Mouse (Mus musculus): ENCODE measurements around the gene Adcy2. TPM values are rescaled to one million over a fixed set of nuclear protein-coding genes. Genes with fewer than 3 reads are reported as not detected.

Adcy2 gene
- polyA plus RNA-seq, 1 experiment from 2014 or later, result 7.5 TPM

DNA sequence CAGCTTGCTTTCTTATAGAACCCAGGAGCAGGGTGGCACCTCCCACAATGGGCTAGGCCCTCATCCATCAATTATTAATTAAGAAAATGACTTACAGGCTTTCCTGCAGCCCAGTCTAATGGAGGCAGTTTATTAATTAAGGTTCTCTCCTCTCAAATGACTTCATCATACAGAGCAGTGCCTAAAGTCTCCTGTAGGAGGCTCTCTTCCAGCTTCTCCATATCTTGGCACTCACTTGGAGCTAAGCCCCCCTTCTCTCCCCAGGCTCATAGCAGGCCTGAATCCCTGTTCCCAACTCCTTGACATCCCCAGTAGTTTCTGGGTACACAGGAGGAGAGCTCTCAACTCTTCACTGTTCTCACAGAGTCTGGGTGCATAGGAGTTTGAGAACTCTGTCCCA is 400.4 kb downstream of the Adcy2 start:
- no peak overlapping the region for H3K4me3 ChIP-seq
- no peaks in the 10 kb centered on the region for H3K27me3 ChIP-seq
- H3K27ac ChIP-seq, result no peak overlapping the region
- H3K4me1 ChIP-seq, result peaks cover 11% of the 10 kb centered on the region
- no peak for ATAC-seq (ENCODE audit: insufficient number of reproducible peaks, low FRiP score, low TSS enrichment, low read depth)
- H3K4me2 ChIP-seq, result no peak overlapping the region
- H3K9ac ChIP-seq, result no peak overlapping the region
- no peaks in the 10 kb centered on the region for H3K9me3 ChIP-seq
- H3K36me3 ChIP-seq, result no peaks in the 10 kb centered on the region

DNA sequence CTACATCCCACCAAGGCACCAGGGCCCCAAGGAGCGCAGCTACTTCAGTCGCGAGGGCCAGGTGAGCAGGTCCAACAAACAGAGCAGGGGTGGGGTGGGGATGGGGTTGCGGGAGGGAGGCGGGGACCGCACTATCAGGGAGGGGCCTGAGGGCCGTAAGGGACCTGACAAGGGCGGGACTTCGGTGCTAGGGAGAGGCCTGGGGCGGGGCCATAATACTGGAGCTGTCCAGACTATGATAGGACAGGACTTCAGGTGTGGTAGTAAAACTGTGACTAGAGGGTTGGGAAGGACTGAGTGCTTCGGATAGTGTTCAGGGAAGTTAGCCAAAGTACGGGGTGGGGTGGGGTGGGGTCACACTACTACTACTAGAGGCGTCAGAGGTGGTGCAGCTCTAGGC is 401.7 kb downstream of the Adcy2 start:
- WGBS, result 12% methylated on average over 13 of the region's 13 CpGs
- H3K9me3 ChIP-seq, result no peaks in the 10 kb centered on the region
- ATAC-seq (ENCODE audit: insufficient number of reproducible peaks, low FRiP score, low TSS enrichment, low read depth), result peak; percentile 37; the same call in 1 of the 2 replicates
- H3K4me2 ChIP-seq, result peak overlapping the region; percentile 31
- peaks cover 7% of the 10 kb centered on the region for H3K36me3 ChIP-seq
- H3K9ac ChIP-seq, result no peak overlapping the region
- 0 out of 2 replicates have a peak overlapping the region, but pooled peaks have one; percentile 4 for H3K4me3 ChIP-seq
- H3K4me1 ChIP-seq, result peaks cover 11% of the 10 kb centered on the region
- no peak overlapping the region for H3K27ac ChIP-seq
- H3K27me3 ChIP-seq, result no peaks in the 10 kb centered on the region

DNA sequence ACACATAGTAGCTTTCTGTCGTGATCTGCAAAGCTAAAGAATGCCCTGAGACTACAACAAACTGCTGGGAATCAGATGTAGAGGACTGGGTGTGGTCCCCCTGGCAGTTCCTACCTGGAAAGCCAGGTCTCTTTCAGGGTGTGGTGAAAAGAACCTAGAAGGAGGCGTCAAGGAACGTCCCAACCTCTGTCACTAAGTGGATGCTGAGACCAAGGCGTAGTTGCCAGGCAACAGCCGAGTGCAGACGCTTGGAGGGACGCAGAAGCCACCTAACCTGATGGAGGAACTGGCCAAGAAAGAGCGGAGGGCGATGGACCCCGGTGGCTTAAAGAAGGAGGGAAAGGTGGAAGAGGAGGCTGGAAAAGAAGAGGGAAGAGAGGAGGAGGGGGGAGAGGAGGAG is 402.1 kb downstream of the Adcy2 start, which contains the start of gene 1700001L19Rik:
Gene 1700001L19Rik (plus strand): TSS at position 223 of the 400 bp plus-strand sequence.
- Histone ChIP-seq H3K9me3 (no peaks in the 10 kb centered on the region), H3K27ac (no peak within 1 kb of the TSS), H3K9ac (no peak within 1 kb of the TSS), H3K27me3 (no peaks in the 10 kb centered on the region), H3K36me3 (peaks cover 12% of the 10 kb centered on the region), H3K4me1 (peaks cover 11% of the 10 kb centered on the region), H3K4me3 (0 out of 2 replicates have a peak within 1 kb of the TSS, but pooled peaks have one; percentile 4), H3K4me2 (peak within 1 kb of the TSS; percentile 31)
- 13% methylated on average over 9 of the region's 10 CpGs for WGBS
- ATAC-seq (ENCODE audit: insufficient number of reproducible peaks, low FRiP score, low TSS enrichment, low read depth), result no peak

DNA sequence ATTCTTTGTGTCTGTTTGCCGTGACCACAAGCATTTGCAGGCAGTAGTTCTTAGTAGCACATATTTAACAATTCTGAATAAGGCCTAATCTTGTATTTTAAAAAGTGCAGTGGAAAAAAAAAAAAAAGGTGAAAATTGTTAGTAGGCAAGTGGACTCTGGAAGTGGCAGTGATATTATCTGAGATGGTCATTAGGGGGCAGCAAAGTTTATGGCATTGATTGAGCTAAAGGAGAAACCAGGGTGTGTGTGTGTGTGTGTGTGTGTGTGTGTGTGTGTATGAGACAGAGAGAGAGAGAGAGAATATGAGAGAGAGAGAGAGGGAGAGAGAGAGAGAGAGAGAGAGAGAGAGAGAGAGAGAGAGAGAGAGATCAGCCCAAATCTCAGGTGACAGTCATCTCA is 405.5 kb downstream of the Adcy2 start:
- 88% methylated on average over 1 of the region's 1 CpGs for WGBS

GRCm38 (mm10) chr13:68588352-68588751 is 411.0 kb downstream of the Adcy2 start:
- H3K9me3 ChIP-seq, result no peaks in the 10 kb centered on the region
- H3K4me3 ChIP-seq, result no peak overlapping the region
- no peaks in the 10 kb centered on the region for H3K27me3 ChIP-seq
- H3K27ac ChIP-seq, result no peak overlapping the region
- H3K4me2 ChIP-seq, result no peak overlapping the region
- H3K36me3 ChIP-seq, result peaks cover 97% of the 10 kb centered on the region
- H3K9ac ChIP-seq, result no peak overlapping the region
- ATAC-seq (ENCODE audit: insufficient number of reproducible peaks, low FRiP score, low TSS enrichment, low read depth), result no peak
- H3K4me1 ChIP-seq, result peaks cover 7% of the 10 kb centered on the region; the same call in 1 of the 2 replicates

More for the DNA sequence above, 405.5 kb downstream of the Adcy2 start:
- Histone ChIP-seq H3K4me1 (peaks cover 6% of the 10 kb centered on the region), H3K9ac (no peak overlapping the region), H3K27ac (no peak overlapping the region), H3K36me3 (peaks cover 46% of the 10 kb centered on the region), H3K9me3 (no peaks in the 10 kb centered on the region), H3K4me3 (no peak overlapping the region), H3K4me2 (no peak overlapping the region), H3K27me3 (no peaks in the 10 kb centered on the region)
- no peak for ATAC-seq (ENCODE audit: insufficient number of reproducible peaks, low FRiP score, low TSS enrichment, low read depth)

GRCm38 (mm10) chr13:68585441-68585840 is 413.9 kb downstream of the Adcy2 start:
- no peak for ATAC-seq (ENCODE audit: insufficient number of reproducible peaks, low FRiP score, low TSS enrichment, low read depth)
- Histone ChIP-seq H3K27ac (no peak overlapping the region), H3K36me3 (peaks cover 68% of the 10 kb centered on the region), H3K9ac (no peak overlapping the region), H3K4me3 (no peak overlapping the region), H3K9me3 (no peaks in the 10 kb centered on the region), H3K4me1 (peaks cover 18% of the 10 kb centered on the region; the same call in 1 of the 2 replicates), H3K4me2 (no peak overlapping the region), H3K27me3 (no peaks in the 10 kb centered on the region)
- WGBS, result 88% methylated on average over 7 of the region's 7 CpGs

GRCm38 (mm10) chr13:68583961-68584360 is 415.4 kb downstream of the Adcy2 start:
- WGBS, result 88% methylated on average over 11 of the region's 11 CpGs

GRCm38 (mm10) chr13:68582517-68582780 is 416.9 kb downstream of the Adcy2 start:
- H3K27ac ChIP-seq, result peak overlapping the region; percentile 91
- peak overlapping the region; percentile 61 for H3K4me2 ChIP-seq
- no peaks in the 10 kb centered on the region for H3K9me3 ChIP-seq
- H3K4me3 ChIP-seq, result peak overlapping the region; percentile 94
- H3K36me3 ChIP-seq, result peaks cover 48% of the 10 kb centered on the region
- peaks cover 20% of the 10 kb centered on the region; the same call in 1 of the 2 replicates for H3K4me1 ChIP-seq
- ATAC-seq (ENCODE audit: insufficient number of reproducible peaks, low FRiP score, low TSS enrichment, low read depth), result no peak
- no peaks in the 10 kb centered on the region for H3K27me3 ChIP-seq
- WGBS, result 0% methylated on average over 11 of the region's 11 CpGs
- peak overlapping the region; percentile 85 for H3K9ac ChIP-seq

More at GRCm38 (mm10) chr13:68583961-68584360, 415.4 kb downstream of the Adcy2 start:
- no peak overlapping the region for H3K4me2 ChIP-seq
- H3K9ac ChIP-seq, result 0 out of 2 replicates have a peak overlapping the region, but pooled peaks have one; percentile 17
- H3K4me1 ChIP-seq, result peaks cover 20% of the 10 kb centered on the region; the same call in 1 of the 2 replicates
- H3K9me3 ChIP-seq, result no peaks in the 10 kb centered on the region
- no peak for ATAC-seq (ENCODE audit: insufficient number of reproducible peaks, low FRiP score, low TSS enrichment, low read depth)
- peaks cover 53% of the 10 kb centered on the region for H3K36me3 ChIP-seq
- H3K27ac ChIP-seq, result no peak overlapping the region
- no peaks in the 10 kb centered on the region for H3K27me3 ChIP-seq
- no peak overlapping the region for H3K4me3 ChIP-seq

DNA sequence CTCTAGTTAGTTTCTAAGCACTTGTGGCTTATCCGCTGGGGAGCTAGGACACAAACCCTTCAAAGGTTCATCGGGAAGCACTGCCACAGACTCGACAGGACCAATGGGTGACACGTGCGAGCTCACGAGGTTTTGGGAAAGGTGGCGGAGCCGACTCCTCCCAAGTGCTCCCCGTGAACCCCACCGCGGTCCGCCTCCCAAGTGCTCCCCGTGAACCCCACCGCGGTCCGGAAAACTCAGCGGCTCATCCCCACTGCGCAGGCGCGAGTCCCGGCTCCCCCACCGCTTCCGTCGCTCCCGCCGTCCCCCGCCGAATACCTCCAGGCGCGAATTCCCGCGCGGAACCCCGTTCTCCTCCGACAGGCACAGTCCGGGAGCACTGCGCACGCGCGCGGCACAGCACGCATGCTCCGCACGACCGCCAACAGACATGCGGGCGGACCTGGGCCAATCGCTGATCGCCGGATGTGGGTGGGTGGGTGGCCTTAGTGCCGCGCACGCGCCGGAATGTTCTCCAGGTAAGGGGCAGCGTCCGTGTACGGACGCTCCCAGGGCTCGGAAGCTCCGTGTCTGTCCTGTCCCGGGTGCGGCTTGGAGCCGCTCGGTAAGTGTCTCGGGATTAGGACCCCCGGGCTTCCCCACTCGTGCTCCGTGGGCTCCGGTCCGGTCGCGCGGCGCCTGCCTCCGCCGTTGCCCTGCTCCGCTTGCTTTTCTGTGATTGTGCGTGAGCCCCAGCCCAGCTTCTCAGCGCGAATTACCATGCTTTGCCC is 417.4 kb downstream of the Adcy2 start, which contains the start of the genes Mtrr and Fastkd3:
Gene Mtrr (minus strand): TSS at position 403 of the 770 bp plus-strand sequence.
Gene Fastkd3 (plus strand): TSS at position 488 of the 770 bp plus-strand sequence.
- peak; percentile 97 for ATAC-seq (ENCODE audit: insufficient number of reproducible peaks, low FRiP score, low TSS enrichment, low read depth)
- Histone ChIP-seq H3K4me2 (peak within 1 kb of the TSS; percentile 61), H3K4me3 (peak within 1 kb of the TSS; percentile 94), H3K27me3 (no peaks in the 10 kb centered on the region), H3K4me1 (peaks cover 20% of the 10 kb centered on the region; the same call in 1 of the 2 replicates), H3K27ac (peak within 1 kb of the TSS; percentile 91), H3K36me3 (peaks cover 49% of the 10 kb centered on the region), H3K9me3 (no peaks in the 10 kb centered on the region), H3K9ac (peak within 1 kb of the TSS; percentile 85)
- WGBS, result under 1% methylated on average over 81 of the region's 81 CpGs

DNA sequence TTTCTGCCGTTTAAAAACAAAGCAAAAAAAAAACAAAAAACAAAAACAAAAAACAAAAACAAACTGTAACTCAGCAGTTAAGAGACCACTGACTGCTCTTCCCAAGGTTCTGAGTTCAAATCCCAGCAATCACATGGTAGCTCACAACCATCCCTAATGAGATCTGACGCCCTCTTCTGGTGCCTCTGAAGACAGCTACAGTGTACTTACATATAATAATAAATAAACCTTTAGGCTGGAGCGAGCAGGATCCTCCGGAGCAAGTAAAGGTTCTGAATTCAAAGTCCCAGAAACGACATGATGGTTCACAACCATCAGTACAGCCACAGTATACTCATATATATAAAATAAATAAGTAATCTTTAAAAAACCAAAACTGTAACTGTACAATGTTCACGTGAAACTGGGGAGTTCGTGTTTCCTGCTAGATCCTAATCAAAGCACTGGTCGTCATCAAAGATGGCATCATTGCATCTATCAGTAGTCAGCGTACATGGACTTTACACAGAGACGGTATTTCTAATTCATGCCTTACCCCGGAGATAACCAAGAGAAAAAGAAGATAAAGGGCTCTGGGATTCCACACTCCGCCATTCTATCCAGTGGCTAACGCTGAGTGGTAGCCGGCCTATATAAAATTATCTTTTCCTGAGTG is 418.1 kb downstream of the Adcy2 start:
- Histone ChIP-seq H3K9me3 (no peaks in the 10 kb centered on the region), H3K4me3 (peak overlapping the region; percentile 94), H3K9ac (peak overlapping the region; percentile 56), H3K4me1 (peaks cover 20% of the 10 kb centered on the region; the same call in 1 of the 2 replicates), H3K4me2 (peak overlapping the region; percentile 61), H3K27me3 (no peaks in the 10 kb centered on the region), H3K27ac (peak overlapping the region; percentile 91), H3K36me3 (peaks cover 49% of the 10 kb centered on the region)
- 21% methylated on average over 14 of the region's 14 CpGs for WGBS
- ATAC-seq (ENCODE audit: insufficient number of reproducible peaks, low FRiP score, low TSS enrichment, low read depth), result no peak

- Histone ChIP-seq H3K4me2 (no peak overlapping the region), H3K4me1 (peaks cover 21% of the 10 kb centered on the region), H3K9me3 (no peaks in the 10 kb centered on the region), H3K4me3 (no peak overlapping the region), H3K36me3 (peaks cover 34% of the 10 kb centered on the region), H3K9ac (no peak overlapping the region), H3K27ac (no peak overlapping the region), H3K27me3 (no peaks in the 10 kb centered on the region)
- ATAC-seq (ENCODE audit: insufficient number of reproducible peaks, low FRiP score, low TSS enrichment, low read depth), result no peak
- 82% methylated on average over 7 of the region's 7 CpGs for WGBS
Observed at GRCm38 (mm10) chr13:68577945-68578344, 421.4 kb downstream of the Adcy2 start.

DNA sequence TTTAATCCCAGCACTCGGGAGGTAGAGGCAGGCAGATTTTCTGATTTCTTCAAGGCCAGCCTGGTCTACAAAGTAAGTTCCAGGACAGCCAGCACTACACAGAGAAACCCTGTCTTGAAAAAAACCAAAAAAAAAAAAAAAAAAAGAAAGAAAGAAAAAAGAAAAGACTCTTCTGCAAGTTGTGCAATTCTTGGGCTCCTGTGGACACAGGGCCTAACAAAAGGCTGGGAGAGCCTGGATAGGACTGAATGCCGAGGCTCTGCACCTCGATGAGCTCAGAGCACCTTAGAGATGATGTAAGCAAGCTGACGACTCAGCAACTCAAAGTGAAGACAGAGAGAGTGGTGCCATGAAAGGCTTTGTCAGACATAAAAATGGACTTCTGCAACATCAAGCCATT is 424.9 kb downstream of the Adcy2 start:
- Histone ChIP-seq H3K4me1 (peaks cover 15% of the 10 kb centered on the region; the same call in 1 of the 2 replicates), H3K36me3 (peaks cover 53% of the 10 kb centered on the region), H3K27ac (no peak overlapping the region), H3K4me2 (no peak overlapping the region), H3K27me3 (no peaks in the 10 kb centered on the region), H3K4me3 (no peak overlapping the region), H3K9me3 (no peaks in the 10 kb centered on the region), H3K9ac (no peak overlapping the region)
- 75% methylated on average over 4 of the region's 4 CpGs for WGBS
- no peak for ATAC-seq (ENCODE audit: insufficient number of reproducible peaks, low FRiP score, low TSS enrichment, low read depth)

Measured in limb, embryonic 15.5 days (tissue).